Mouse (Mus musculus): ENCODE measurements at regions not wholly inside any gene's neighbourhood (a gene's known extent, or its start where the extent isn't known, plus 50 kb on each side); places are given as distances from the start of the nearest gene placed in this dataset.

DNA sequence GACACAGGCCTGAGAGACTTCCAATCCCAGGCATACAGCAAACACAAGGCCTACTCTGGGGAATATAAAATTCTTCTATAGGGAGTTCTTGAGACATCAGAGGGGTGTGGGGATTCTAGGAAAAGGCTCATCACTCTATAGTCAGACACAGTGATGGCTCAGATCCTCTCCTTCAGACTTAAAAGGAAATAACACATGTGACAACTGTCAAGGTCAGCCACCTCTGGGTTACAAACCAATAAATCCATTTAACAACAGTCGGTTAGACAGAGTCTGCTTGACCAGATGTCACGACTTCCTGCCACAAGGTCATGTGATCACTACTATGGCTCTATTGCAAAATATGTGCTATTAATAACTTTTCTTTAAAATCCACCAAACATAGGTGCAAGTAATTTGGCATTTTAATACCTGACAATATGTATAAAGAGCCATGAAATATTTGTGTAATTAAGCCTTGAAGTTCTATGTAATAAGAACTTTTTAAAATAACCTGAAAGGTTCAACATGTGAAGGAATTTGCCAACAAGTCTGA lies 94.1 kb upstream of the Lpar1 start:
- H3K9ac ChIP-seq, result no peak overlapping the region
- ATAC-seq (ENCODE audit: low FRiP score, low read depth), result no peak
- H3K4me2 ChIP-seq, result no peak overlapping the region
- no peaks in the 10 kb centered on the region for H3K4me1 ChIP-seq (replicated peaks)
- WGBS, result 78% methylated on average over 2 of the region's 2 CpGs
- H3K4me3 ChIP-seq, result no peak overlapping the region
- no peaks in the 10 kb centered on the region for H3K36me3 ChIP-seq
- no peak overlapping the region for H3K27ac ChIP-seq (replicated peaks)
- no peaks in the 10 kb centered on the region for H3K27me3 ChIP-seq
- H3K9me3 ChIP-seq, result no peaks in the 10 kb centered on the region

DNA sequence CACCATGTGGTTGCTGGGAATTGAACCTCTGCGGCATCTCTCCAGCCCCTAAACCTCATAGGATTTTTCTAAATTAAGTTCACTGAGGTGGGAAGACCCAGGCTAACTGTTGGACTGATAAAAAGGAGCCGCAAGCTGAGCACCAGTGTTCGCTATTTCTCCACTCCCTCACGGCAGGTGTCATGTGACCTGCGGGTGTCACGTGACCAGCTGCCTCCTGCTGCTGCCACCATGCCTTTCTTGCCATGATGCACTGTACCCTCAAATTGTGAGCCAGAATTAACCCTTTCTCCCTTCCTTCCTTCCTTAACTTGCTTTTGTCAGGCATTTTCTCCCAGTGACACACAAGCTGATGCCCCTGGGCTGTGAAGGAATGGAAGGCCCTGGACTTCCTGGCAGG lies 93.1 kb upstream of the Lpar1 start:
- Histone ChIP-seq H3K4me3 (no peak overlapping the region), H3K9me3 (no peaks in the 10 kb centered on the region), H3K4me1 (replicated peaks) (no peaks in the 10 kb centered on the region), H3K4me2 (no peak overlapping the region), H3K36me3 (no peaks in the 10 kb centered on the region), H3K9ac (no peak overlapping the region), H3K27ac (replicated peaks) (no peak overlapping the region), H3K27me3 (no peaks in the 10 kb centered on the region)
- 94% methylated on average over 6 of the region's 6 CpGs for WGBS
- ATAC-seq (ENCODE audit: low FRiP score, low read depth), result no peak

DNA sequence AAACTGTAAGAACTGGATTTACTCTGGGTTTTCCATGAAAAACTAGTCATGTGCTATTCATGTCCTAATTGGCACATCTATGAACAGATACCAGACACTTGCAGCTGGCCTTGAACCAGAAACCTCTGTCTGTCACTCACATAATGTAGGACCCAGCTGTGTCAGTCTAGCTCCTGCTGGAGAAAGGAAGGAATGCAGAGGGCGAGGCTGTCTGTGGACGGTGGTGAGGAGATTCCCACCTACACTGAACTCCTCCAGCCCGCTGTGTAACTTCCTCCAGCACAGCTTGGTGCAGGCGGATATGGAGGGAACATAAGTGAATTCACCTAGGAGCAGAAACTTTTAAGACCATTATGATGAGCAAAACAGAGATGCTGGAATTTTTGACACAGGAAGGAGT lies 89.7 kb upstream of the Lpar1 start:
- Histone ChIP-seq H3K9ac (no peak overlapping the region), H3K4me2 (no peak overlapping the region), H3K9me3 (no peaks in the 10 kb centered on the region), H3K4me1 (replicated peaks) (no peaks in the 10 kb centered on the region), H3K4me3 (no peak overlapping the region), H3K36me3 (no peaks in the 10 kb centered on the region), H3K27me3 (no peaks in the 10 kb centered on the region), H3K27ac (replicated peaks) (no peak overlapping the region)
- 69% methylated on average over 4 of the region's 4 CpGs for WGBS
- no peak for ATAC-seq (ENCODE audit: low FRiP score, low read depth)

DNA sequence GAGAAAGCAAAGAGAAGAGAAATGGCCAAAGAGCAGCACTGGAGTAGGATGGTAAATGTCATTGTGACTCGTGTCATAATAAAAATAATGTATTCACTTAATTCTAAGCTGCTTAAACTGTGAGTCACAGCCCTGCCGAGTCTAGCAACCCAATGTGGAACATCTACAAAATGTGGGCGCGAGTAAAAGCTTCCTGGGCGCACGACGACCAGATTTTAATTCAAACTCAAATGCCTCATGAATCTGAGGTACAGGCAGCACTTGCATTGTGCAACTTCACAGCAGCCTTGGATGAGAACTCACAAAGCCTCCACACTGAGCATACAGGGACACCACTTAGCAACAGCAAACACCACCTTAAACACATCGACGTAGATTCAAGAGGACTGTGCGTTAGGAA lies 88.5 kb upstream of the Lpar1 start:
- Histone ChIP-seq H3K4me2 (no peak overlapping the region), H3K9ac (no peak overlapping the region), H3K36me3 (no peaks in the 10 kb centered on the region), H3K9me3 (no peaks in the 10 kb centered on the region), H3K4me1 (replicated peaks) (no peaks in the 10 kb centered on the region), H3K4me3 (no peak overlapping the region), H3K27me3 (no peaks in the 10 kb centered on the region), H3K27ac (replicated peaks) (no peak overlapping the region)
- no peak for ATAC-seq (ENCODE audit: low FRiP score, low read depth)
- WGBS, result 92% methylated on average over 10 of the region's 10 CpGs

DNA sequence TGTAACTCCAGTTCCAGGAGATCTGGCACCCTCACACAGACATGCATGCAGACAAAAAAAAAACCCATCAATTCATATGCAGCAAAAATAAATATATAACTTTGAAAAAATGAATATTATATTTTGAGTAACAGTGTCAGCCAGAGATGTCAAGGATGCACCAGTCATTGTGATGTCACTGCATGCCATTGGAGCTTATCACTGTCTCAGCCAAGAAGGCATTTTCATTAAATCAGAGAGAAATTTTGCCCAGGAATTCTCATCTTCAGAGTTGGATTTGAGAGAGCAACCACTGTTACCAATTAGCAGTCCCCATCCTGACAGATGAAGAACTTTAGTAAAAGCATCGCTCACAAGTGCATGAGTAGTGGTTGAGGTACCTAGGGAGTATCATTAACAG lies 79.0 kb upstream of the Lpar1 start:
- Histone ChIP-seq H3K4me3 (no peak overlapping the region), H3K9me3 (no peaks in the 10 kb centered on the region), H3K4me1 (replicated peaks) (no peaks in the 10 kb centered on the region), H3K4me2 (no peak overlapping the region), H3K9ac (no peak overlapping the region), H3K27ac (replicated peaks) (no peak overlapping the region), H3K27me3 (no peaks in the 10 kb centered on the region), H3K36me3 (no peaks in the 10 kb centered on the region)
- no peak for ATAC-seq (ENCODE audit: low FRiP score, low read depth)
- 89% methylated on average over 1 of the region's 1 CpGs for WGBS

DNA sequence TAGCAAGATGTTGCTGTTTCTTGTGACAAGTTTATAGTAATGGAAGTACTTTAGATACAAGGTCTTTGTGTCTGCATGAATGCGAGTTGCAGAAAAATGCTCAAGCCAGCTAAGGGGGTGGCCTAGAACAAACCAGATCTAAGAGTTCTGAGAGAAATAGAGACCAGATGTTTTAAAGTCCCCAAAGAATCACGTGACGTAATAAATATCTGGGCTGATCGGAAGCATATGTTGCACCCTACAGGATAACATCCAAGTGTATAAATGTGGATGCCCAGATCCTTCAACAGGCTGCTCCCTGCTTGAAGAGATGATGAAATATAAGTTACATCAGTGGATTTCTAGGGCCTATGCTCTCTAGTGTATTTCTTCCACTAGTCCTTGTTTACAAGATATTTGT lies 77.7 kb upstream of the Lpar1 start:
- no peak overlapping the region for H3K4me2 ChIP-seq
- H3K27ac ChIP-seq (replicated peaks), result no peak overlapping the region
- H3K4me1 ChIP-seq (replicated peaks), result no peaks in the 10 kb centered on the region
- no peak overlapping the region for H3K4me3 ChIP-seq
- ATAC-seq (ENCODE audit: low FRiP score, low read depth), result no peak
- no peaks in the 10 kb centered on the region for H3K27me3 ChIP-seq
- 88% methylated on average over 4 of the region's 4 CpGs for WGBS
- no peak overlapping the region for H3K9ac ChIP-seq
- H3K36me3 ChIP-seq, result no peaks in the 10 kb centered on the region
- no peaks in the 10 kb centered on the region for H3K9me3 ChIP-seq

DNA sequence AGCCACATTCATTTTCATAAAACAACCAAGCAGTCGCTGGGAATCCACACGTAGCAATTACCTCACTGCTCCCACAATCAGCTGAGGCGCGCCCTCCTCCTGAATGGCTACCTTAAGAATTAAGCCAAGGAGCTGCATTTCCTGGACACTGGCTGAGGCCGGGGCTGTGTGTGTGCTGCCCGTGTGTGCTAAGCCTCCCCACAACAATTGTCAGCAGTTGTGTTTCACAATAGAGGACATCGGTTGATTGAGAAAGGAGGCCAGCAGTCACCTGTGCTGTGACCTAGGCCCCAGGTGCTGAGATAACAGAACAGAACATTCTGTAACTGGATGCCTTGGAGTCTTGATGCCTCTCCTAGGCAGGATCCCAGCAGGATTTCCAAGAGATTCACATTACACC lies 73.3 kb upstream of the Lpar1 start:
- Histone ChIP-seq H3K4me2 (no peak overlapping the region), H3K27ac (replicated peaks) (no peak overlapping the region), H3K4me1 (replicated peaks) (no peaks in the 10 kb centered on the region), H3K4me3 (no peak overlapping the region), H3K9me3 (no peaks in the 10 kb centered on the region), H3K27me3 (no peaks in the 10 kb centered on the region), H3K9ac (no peak overlapping the region), H3K36me3 (no peaks in the 10 kb centered on the region)
- ATAC-seq (ENCODE audit: low FRiP score, low read depth), result no peak
- WGBS, result 75% methylated on average over 7 of the region's 7 CpGs

DNA sequence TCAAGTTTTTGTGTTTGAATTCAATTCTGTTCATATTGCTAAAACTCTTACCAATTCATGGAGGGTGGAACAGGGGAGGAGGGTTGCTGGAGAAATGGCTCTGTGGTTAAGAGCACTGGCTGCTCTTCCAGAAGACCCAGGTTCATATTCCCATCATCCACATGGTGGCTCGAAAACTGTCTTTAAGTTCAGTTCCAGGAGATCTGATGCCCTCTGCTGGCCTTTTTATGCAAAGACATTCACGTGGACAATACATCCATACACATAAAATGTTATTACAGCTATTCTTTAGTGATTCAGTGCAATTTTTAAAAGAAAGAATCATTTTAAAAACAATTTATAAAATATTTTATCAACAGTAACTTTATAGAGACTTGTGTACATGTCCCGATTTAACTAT lies 70.4 kb upstream of the Lpar1 start:
- no peak for ATAC-seq (ENCODE audit: low FRiP score, low read depth)
- no peak overlapping the region for H3K27ac ChIP-seq (replicated peaks)
- no peak overlapping the region for H3K4me3 ChIP-seq
- H3K4me1 ChIP-seq (replicated peaks), result no peaks in the 10 kb centered on the region
- no peaks in the 10 kb centered on the region for H3K9me3 ChIP-seq
- WGBS, result 80% methylated on average over 3 of the region's 3 CpGs
- H3K9ac ChIP-seq, result no peak overlapping the region
- no peaks in the 10 kb centered on the region for H3K36me3 ChIP-seq
- H3K4me2 ChIP-seq, result no peak overlapping the region
- H3K27me3 ChIP-seq, result no peaks in the 10 kb centered on the region

DNA sequence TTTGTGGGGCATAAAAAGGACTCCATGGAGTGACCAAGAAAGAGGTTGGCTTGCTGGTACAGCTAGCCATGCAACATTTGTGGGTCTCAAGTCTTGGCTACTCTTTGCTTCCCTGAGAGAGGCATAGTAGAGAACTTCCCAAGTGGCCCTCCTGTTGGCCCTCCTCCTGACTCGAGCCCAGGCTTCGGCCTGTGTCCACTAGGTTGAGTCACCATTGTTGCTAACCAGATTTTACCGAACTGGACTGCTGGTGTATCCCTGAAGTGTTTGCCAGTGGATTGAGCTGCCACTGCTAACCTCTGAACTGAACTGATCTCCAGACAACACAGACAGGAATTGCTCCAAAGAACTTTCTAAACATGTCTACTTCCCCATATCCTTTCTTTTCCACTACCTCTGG lies 66.9 kb upstream of the Lpar1 start:
- 92% methylated on average over 3 of the region's 3 CpGs for WGBS
- no peaks in the 10 kb centered on the region for H3K36me3 ChIP-seq
- H3K27ac ChIP-seq (replicated peaks), result no peak overlapping the region
- no peak overlapping the region for H3K4me3 ChIP-seq
- H3K9ac ChIP-seq, result no peak overlapping the region
- no peak overlapping the region for H3K4me2 ChIP-seq
- H3K4me1 ChIP-seq (replicated peaks), result no peaks in the 10 kb centered on the region
- no peaks in the 10 kb centered on the region for H3K27me3 ChIP-seq
- no peak for ATAC-seq (ENCODE audit: low FRiP score, low read depth)
- no peaks in the 10 kb centered on the region for H3K9me3 ChIP-seq

DNA sequence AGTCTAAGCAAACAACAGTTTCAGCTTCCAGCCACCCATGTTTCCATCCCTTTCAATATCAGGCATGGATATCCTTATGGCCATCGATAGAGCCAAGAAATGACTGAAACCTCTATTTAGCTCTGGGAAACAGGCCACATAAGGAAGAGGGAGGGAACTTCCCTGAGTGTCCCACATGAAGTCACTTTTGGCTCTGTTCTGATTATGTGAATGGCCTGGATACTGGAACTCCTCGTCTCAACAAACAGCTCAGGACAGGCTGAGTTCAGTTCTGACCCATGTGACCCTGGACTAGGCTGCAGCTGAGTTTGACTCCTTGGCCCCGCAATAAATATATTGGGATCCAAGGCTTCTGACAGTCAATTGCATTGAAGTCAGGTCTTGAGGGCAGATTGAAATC lies 63.6 kb upstream of the Lpar1 start:
- Histone ChIP-seq H3K36me3 (no peaks in the 10 kb centered on the region), H3K27me3 (no peaks in the 10 kb centered on the region), H3K9me3 (no peaks in the 10 kb centered on the region), H3K9ac (no peak overlapping the region), H3K4me2 (no peak overlapping the region), H3K27ac (replicated peaks) (no peak overlapping the region), H3K4me1 (replicated peaks) (no peaks in the 10 kb centered on the region), H3K4me3 (no peak overlapping the region)
- ATAC-seq (ENCODE audit: low FRiP score, low read depth), result no peak
- WGBS, result 87% methylated on average over 3 of the region's 3 CpGs

DNA sequence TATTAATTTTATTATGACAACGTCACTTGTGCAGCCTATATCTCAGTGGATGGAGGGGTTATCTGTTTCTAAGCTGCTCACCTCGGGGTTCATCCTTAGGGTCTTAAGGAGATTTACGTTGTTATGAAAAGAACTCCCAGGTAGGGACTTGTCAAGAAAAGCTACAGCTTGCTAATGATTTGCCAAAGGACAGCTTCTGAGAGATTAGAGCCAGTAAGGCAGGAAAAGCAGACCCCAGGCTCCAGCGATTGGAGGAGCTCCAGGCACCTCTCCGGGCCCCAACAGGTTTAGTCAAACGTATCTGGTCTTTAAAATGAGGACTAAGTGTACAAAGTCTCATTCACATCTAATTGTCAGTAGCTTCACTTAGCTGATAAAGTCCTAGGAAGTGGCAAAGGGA lies 59.8 kb upstream of the Lpar1 start:
- WGBS, result 73% methylated on average over 6 of the region's 6 CpGs
- no peaks in the 10 kb centered on the region for H3K4me1 ChIP-seq (replicated peaks)
- no peak overlapping the region for H3K27ac ChIP-seq (replicated peaks)
- no peak for ATAC-seq (ENCODE audit: low FRiP score, low read depth)
- H3K9me3 ChIP-seq, result no peaks in the 10 kb centered on the region
- H3K9ac ChIP-seq, result no peak overlapping the region
- no peak overlapping the region for H3K4me2 ChIP-seq
- H3K4me3 ChIP-seq, result no peak overlapping the region
- H3K36me3 ChIP-seq, result no peaks in the 10 kb centered on the region
- no peaks in the 10 kb centered on the region for H3K27me3 ChIP-seq

DNA sequence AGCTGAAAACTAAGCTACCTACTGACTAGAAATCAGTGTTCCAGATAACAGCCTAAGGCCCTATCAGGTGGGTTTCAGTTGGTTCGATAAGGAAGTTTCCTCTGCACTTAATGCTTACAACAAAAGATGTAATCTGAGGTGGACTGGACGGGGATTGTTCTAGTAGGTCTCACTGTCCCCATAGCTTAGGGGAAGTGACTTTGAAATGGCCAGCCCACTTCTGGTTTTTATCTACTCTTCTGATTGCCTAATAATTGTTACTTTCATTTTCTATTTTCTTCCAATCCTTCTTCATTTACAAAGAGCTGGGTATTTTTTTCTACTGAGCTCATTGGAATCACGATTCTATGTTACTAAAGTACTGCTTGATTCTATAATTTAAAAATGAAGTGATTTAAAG lies 59.3 kb upstream of the Lpar1 start:
- H3K4me1 ChIP-seq (replicated peaks), result no peaks in the 10 kb centered on the region
- no peaks in the 10 kb centered on the region for H3K9me3 ChIP-seq
- H3K4me3 ChIP-seq, result no peak overlapping the region
- ATAC-seq (ENCODE audit: low FRiP score, low read depth), result no peak
- no peaks in the 10 kb centered on the region for H3K36me3 ChIP-seq
- no peak overlapping the region for H3K9ac ChIP-seq
- H3K27me3 ChIP-seq, result no peaks in the 10 kb centered on the region
- H3K27ac ChIP-seq (replicated peaks), result no peak overlapping the region
- 89% methylated on average over 3 of the region's 3 CpGs for WGBS
- no peak overlapping the region for H3K4me2 ChIP-seq

DNA sequence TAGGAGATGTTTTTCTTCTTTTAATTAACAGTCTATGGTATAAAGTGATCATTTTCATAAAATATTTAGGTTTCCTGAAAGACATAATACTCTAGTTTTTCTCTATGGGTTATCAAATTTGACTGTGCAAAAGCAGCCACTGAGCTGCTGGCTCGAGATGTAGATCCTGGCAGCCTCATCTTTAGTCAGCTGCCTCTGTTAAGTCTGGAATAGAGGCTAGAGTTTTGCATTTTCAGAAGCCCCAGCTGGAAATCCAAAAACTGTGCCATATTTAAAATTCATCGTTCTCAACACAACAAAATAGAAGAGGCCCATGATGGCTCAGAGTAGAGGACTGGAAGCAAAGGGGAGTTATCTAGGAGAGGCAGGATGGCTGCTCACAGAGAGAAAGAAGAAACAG lies 53.8 kb upstream of the Lpar1 start:
- H3K4me2 ChIP-seq, result no peak overlapping the region
- no peaks in the 10 kb centered on the region for H3K27me3 ChIP-seq
- H3K36me3 ChIP-seq, result no peaks in the 10 kb centered on the region
- H3K27ac ChIP-seq (replicated peaks), result no peak overlapping the region
- no peaks in the 10 kb centered on the region for H3K9me3 ChIP-seq
- no peaks in the 10 kb centered on the region for H3K4me1 ChIP-seq (replicated peaks)
- 91% methylated on average over 2 of the region's 2 CpGs for WGBS
- H3K4me3 ChIP-seq, result no peak overlapping the region
- ATAC-seq (ENCODE audit: low FRiP score, low read depth), result no peak
- H3K9ac ChIP-seq, result no peak overlapping the region
